Mouse (Mus musculus) retina, postnatal 1 day (tissue): ENCODE measurements around the gene Trim21.
A peak's percentile ranks its signal among the peaks of the same experiment; 100 is the strongest.

ENCODE experiments used
- DNase-seq: peaks from one replicate; pipeline ENCODE4 v3.0.0-alpha.2; 2012

Gene Trim21

GRCm38 (mm10) chr7:102564999-102565997 is at the start of gene Trim21:
Gene Trim21 (minus strand): TSS chr7:102565486.
- DNase-seq: peak; percentile 83

- no peak for DNase-seq
Observed at GRCm38 (mm10) chr7:102597378-102598031, 32.2 kb upstream of the Trim21 start, which contains the start of gene Olfr552. Gene Olfr552 (plus strand): TSS chr7:102597770.

GRCm38 (mm10) chr7:102591786-102592185 is 26.5 kb upstream of the Trim21 start, which contains the start of gene Olfr551:
Gene Olfr551 (minus strand): TSS chr7:102591886.
- no peak for DNase-seq

GRCm38 (mm10) chr7:102575998-102576397 is 10.7 kb upstream of the Trim21 start:
- no peak for DNase-seq

- no peak for DNase-seq
Observed at GRCm38 (mm10) chr7:102573174-102573830, 8.0 kb upstream of the Trim21 start.

GRCm38 (mm10) chr7:102571142-102571541 is 5.9 kb upstream of the Trim21 start, which contains the start of gene Olfr550:
Gene Olfr550 (plus strand): TSS chr7:102571442.
- DNase-seq: no peak

- no peak for DNase-seq
Observed at GRCm38 (mm10) chr7:102566219-102566618, 933 bp upstream of the Trim21 start.

GRCm38 (mm10) chr7:102553279-102553678 is 12.0 kb downstream of the Trim21 start:
- no peak for DNase-seq

GRCm38 (mm10) chr7:102549570-102549969 is 15.7 kb downstream of the Trim21 start, which contains the start of gene Olfr549:
Gene Olfr549 (plus strand): TSS chr7:102549870.
- no peak for DNase-seq

- no peak for DNase-seq
Observed at GRCm38 (mm10) chr7:102541251-102541650, 24.0 kb downstream of the Trim21 start.

- no peak for DNase-seq
Observed at GRCm38 (mm10) chr7:102540596-102540995, 24.7 kb downstream of the Trim21 start, which contains the start of gene Olfr548-ps1. Gene Olfr548-ps1 (plus strand): TSS chr7:102540896.

- DNase-seq: no peak
Observed at GRCm38 (mm10) chr7:102534449-102534848, 30.8 kb downstream of the Trim21 start, which contains the start of gene Olfr547. Gene Olfr547 (plus strand): TSS chr7:102534749.

GRCm38 (mm10) chr7:102529052-102529451 is 36.2 kb downstream of the Trim21 start:
- no peak for DNase-seq

- no peak for DNase-seq
Observed at GRCm38 (mm10) chr7:102517051-102517335, 48.3 kb downstream of the Trim21 start.

GRCm38 (mm10) chr7:102516261-102517050 is 48.8 kb downstream of the Trim21 start:
- peak; percentile 14 for DNase-seq

- no peak for DNase-seq
Observed at GRCm38 (mm10) chr7:102514144-102514543, 51.1 kb downstream of the Trim21 start.

GRCm38 (mm10) chr7:102512814-102513435 is 52.4 kb downstream of the Trim21 start:
- peak; percentile 88 for DNase-seq

GRCm38 (mm10) chr7:102511927-102512326 is 53.4 kb downstream of the Trim21 start:
- no peak for DNase-seq

GRCm38 (mm10) chr7:102509726-102510125 is 55.6 kb downstream of the Trim21 start:
- DNase-seq: no peak

- no peak for DNase-seq
Observed at GRCm38 (mm10) chr7:102508666-102509065, 56.6 kb downstream of the Trim21 start.

GRCm38 (mm10) chr7:102508066-102508465 is 57.2 kb downstream of the Trim21 start:
- no peak for DNase-seq
